Mouse (Mus musculus) retina, embryonic 14.5 days (tissue): ENCODE results near the gene Bmp6.

Experiments
- DNase-seq: peaks from one replicate; pipeline ENCODE4 v3.0.0-alpha.2; 2015; ENCODE audit warnings: low spot score

The Bmp6 gene

DNA sequence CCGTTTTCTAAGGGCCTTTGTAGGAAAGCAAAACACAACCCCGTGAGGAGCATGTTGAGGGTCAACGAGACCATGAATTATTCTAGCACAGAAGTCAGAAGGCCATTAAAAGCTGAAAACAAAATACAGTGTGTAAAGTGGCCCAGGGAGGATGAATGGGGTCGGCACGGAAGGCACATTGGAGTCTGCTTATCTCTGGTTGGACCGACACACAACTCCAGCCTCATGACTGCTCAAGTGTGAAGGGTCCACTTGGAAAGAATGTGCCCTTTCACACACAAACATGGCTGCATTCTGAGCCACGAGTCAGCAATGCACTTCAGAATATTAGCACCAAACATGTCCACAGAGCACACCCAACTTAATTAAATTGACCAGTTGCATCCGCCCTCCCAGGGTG is 84.8 kb downstream of the Bmp6 start:
- DNase-seq = no peak

DNA sequence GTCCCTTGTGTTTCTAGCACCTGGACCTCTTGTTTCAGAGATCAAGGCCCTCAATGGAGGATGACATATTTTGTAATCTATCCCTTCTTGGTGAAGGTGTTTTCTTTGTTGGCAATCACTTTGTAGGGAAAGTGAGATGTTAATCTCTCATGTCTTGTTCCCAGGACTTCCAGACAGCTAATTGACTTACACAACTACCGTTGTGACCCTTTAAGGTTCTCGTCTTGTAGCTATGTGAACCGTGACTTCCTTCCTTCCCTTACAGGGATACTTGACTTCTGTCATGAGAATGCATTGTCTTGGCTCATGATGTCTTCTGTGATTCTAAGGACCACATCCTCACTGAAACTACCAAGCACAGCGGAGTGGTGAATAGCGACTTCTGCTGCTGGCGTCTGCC is 85.2 kb downstream of the Bmp6 start:
- DNase-seq = no peak

DNA sequence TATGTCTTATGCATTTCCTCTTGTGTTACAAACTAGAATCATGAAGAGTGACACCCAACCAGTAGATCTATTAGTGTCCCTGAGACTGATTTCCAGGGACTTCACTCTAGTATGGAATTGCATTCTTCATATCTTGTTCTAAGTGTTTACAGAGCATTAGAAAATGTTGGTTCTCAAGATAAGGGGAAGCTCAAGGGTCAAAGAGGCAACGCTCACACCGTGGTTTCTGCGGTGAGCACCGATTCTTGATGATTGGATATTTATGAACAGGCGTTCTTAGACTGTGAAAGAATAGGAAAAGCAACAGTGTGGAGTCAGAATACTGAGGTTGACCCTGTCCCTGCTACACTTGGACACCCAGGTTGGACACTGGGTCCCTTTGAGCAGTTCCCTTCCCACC is 89.9 kb downstream of the Bmp6 start:
- DNase-seq = no peak

DNA sequence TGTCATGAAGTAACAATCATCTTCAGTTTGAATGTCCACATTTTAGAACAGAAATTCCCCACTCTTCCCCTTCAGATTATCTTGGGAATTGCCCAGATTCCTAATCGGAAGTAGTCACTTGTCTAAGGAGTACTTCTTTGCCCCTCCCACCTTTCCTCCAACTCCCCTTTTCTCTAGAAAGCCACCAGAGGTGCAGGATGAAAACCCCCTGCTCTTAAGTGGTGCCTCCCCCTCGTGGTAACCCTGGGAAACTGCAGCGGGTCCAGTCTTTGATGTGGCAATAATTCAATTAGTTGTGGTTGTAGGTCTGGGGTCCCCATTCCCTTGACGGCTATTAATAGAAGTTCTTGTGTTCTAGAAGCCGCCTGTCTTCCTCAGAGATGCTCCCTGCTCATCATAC is 93.0 kb downstream of the Bmp6 start:
- peak; percentile 67 for DNase-seq

DNA sequence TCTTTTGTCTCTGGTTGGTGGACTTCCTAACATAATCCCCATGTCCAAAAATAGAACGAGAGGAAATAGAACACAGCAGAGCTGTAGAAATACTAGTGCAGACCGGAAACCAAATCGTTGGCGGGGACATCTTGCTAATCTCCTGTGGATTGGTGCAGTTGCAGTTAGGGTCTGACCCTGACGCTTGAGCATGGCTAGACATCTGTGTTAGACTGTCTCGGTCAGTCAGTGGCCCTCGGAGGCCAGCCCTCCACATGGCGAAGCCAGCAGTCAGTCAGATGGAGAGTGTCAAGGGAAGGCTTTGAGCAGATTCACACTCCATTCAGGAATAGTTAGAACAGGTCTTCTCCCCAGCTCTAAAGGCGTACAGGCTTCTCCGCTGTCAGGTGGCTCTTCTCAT is 95.3 kb downstream of the Bmp6 start:
- DNase-seq = no peak

DNA sequence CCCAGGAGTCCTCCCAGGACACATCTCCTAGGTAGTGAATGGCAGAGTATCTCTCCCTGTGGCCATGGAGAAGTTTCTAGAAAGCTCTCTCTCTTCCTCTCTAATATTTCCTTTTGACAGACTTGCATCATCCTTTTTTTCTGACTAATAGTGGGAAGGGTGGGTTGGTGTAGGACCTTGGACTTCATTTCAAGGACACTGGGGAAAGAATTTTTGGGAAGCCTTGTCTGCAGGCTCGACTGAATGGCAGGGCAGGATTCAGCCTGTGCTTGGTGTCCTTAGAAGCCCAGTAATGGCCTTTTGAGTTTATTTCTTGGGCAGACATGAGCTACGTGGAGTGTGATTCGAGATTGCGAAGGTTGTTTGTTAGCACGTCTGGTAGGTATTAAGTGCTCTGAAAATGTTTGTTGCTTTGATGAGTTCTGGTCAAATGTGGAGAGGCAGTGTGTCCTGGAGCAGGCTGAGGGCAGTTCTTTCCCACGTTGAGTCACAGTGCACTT is 103.7 kb downstream of the Bmp6 start:
- no peak for DNase-seq

DNA sequence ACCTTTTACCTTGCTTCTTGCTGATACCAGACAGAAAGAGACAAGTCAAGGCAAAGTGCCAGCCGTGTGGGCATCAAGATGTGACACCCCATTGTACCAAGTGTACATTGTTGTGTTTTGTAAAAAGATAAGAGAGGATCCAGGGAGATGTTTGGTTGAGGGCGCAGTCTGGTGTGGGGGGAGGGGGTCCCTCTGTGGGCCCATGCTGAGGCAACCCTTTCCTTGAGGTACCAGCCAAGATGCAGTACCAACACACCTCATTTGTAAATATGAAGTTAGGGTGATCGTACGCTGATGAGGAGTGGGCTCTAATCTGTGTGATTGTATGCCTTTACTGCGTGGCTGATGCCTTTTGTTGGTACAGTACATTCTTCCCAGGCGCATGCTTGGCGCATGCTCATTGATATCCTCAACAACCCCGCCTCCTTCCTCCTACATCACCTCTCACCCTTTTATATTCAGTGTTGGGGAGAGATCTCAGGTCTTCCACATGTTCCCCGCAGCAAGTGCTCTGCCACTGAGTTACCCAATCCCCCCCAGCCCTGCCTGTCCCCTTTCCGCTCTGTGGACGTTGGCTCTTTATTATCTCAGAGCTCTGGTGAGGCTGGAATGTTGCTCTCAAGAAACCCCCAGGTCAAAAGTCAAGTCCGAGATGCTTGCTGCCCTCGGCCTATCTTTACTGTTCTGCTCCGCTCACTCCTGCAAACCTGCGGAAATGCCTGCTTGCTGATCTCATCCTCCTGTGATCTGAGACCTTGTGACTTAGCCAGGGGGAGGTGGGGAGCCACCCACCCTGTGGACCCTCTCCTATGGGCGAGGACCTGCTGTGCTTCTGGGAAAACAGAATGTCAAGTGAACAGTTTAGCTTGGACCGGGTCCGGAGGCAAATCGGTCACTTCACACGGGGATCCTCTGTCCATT is 105.4 kb downstream of the Bmp6 start:
- peak; percentile 6 for DNase-seq

DNA sequence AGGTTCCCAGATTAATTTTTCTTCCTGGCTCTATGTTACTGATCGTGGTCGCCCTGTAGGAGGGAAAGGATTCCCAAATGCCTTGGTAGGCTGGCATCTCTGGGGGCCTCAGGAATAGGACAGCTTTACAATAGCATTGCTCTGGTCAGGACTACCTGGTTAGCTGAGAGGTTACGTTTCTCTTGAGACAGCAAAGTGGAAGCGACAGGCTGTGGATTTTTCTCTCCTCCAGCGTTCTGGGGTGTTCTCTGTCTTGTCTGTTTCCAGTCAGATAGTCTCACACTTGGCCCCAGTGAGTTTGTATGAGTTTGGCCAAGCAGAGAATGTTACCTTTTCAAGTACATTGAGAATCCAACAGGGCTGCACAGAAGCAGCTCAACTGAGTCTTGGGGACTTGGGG is 106.5 kb downstream of the Bmp6 start:
- DNase-seq = no peak

DNA sequence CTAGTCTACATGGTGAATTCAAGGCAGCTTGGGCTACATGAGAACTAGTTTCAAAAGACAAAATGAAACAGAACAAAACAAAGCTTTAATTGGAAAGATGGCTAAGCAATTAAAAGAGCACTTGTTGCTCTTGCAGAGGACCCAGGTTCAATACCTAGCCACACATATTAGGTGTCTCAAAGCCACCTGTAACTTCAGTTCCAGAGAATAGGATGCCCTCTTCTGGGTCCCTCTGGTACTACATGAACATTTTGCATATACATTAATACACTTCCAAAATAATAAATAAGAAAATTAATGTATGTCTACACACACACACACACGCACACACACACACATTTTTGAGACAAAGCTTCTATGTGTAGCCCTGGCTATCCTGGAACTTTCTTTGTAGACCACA is 118.5 kb downstream of the Bmp6 start:
- peak; percentile 9 for DNase-seq

DNA sequence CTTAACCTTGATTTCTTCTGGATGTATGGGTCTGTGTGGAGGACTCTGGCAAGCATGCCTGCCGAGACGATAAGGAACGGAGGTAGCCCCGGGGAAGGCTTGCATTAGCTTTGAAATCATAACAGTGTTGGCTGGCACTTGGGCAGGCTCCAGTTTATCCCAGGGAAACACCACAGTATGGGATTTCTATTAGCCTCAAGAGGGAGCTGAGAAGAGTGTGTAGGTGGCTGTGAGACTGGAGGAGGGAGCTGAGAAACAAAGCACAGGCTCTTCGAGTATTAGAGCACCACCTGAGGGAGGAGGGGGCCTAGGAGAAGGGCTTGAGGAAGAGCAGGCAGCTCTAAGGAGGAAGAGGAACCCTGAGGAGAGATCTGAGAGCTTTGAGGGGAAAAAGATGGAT is 126.0 kb downstream of the Bmp6 start:
- no peak for DNase-seq

DNA sequence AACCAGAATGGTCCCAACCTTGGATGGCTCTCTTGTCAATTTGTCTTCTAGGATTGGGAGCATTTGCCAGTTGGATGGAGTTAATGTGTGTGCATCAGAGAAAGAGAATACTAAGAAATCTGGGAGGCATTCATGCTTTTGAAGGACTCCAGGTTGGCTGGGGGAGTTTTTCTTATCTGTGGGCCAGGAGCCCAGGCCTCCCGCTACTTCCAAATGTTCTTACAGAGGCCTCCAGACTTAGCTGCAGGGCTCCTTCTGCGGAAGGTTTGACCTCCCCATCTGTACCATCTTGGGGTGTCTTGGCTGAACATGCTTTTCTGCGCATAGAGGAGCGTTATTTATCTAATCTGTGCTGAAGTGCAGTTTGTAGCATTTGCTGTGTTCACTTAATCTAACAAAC is 127.7 kb downstream of the Bmp6 start:
- no peak for DNase-seq

DNA sequence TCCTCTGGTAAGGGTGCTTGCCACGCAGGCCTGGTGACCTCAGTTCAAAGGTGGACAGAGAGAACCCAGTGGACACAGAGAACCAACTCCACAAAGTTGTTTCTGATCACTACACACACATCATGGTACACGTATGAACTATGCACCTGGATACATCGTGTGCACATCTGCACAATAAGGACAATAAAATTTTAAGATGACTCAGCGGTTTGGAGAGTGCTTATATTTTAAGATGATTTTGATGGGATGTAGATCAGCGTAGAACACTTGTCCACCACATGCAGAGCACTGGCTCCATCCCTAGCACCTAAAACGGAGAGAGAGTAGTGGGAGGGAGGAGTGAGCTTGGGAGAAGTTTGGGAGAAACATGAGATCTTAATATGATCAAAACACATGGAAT is 128.6 kb downstream of the Bmp6 start:
- DNase-seq = no peak

DNA sequence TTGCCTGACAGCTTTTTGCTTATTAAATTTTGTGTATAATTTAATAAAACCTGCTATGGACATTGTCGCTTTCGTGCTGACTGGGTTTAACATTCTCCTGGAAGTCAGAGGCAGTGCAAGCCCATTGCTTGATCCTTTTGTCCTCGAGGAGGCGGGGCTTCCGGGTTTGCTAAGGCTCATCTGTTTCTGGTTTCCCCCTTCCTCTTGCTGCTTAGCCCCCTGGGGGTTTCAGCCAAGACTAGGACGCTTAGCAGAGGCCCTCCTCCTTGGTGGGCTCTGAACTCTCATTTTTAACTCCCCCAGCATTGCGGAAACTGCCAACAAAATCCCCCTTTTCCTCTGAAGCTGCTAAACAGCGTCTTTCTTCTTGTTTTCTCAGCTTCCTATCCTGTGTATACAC is 132.0 kb downstream of the Bmp6 start:
- DNase-seq = peak; percentile 11

DNA sequence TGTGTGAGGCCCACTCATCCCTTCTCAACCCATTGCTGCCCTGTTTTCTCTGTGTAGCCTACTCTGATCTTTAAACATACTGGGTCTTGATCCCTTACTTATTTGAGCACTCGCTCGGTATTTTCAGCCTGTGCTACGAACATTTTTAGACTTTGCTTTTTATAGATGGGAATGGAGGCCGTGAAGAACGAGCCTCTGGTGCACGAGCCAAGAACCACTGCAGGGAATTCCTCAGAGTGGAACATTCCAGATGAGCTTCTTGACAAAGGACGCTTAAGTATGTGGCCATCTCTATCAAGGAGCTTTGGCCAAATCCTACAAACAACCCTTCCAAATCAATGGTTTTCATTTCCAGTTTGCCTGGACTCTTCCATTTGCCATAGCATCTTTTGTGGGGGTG is 136.1 kb downstream of the Bmp6 start:
- no peak for DNase-seq

DNA sequence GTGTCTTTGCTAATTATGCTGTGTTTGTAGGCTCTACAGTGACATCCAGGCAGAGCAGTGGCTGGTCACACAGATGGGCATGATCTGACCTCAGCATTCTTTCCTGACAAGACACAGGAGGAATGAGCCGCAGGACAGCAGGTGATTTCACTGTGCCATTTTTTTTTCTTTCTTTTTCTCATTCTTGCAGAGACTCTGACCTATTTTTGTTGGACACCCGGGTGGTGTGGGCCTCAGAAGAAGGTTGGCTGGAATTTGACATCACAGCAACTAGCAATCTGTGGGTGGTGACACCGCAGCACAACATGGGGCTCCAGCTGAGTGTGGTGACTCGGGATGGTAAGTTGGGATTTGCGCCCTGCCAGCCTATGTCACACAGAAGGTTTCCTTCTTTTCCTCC is 139.8 kb downstream of the Bmp6 start:
- DNase-seq = no peak

DNA sequence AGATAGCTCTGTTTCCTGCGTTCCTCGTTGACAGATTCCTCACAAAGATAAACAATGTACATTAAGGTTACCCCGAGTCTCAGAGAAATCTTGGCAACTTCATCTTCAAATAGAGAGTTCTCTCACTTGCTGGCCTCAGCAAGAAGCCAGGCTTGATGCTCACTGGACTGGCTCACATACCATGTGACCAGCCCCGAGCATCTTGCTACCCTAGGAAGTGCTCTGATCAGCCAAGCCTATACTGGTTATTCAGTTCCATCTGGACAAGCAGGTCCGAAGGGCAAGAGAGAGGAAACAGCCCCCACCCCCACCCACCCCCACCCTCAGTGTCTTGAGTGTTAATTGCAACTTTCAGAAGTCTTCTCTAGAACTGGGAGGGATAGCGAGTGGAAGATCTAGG is 141.9 kb downstream of the Bmp6 start:
- no peak for DNase-seq

DNA sequence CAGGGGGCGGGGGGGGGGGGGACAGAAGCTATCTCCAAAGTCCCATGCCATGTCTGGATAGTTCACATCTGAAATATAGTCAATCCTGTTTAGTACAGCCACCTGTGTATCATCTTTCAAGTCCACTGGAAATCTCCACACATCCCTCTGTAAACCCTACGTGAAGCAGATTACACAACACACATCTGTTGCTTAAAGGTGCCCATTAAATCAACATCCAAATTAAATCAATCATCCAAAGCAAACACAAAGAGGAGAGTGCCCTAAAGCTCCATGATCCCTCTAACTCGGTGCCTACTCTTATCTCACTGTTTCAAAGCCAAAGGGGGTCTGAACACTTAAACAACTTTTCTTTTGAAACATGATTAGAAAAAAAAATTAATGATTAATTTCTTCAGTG is 151.8 kb downstream of the Bmp6 start:
- no peak for DNase-seq

DNA sequence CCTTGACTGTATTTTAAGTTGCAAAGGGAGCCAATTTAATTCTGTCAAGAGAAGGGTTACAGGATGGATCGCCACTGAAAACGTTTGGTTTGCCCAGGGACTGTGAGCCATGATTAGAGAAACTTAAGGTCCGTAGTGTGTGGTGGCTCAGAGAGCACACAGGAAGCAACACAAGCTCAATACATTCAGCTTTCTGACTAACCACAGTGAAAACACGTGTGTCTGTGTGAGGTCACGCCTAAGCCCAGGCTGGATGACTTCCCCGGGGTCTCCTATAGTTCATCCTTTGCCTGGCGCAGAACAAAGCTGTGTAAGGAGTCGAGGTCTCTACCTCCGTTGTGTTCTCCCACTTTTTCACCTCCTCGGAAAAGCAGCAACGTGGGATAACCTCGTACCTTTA is 156.4 kb downstream of the Bmp6 start:
- no peak for DNase-seq

DNA sequence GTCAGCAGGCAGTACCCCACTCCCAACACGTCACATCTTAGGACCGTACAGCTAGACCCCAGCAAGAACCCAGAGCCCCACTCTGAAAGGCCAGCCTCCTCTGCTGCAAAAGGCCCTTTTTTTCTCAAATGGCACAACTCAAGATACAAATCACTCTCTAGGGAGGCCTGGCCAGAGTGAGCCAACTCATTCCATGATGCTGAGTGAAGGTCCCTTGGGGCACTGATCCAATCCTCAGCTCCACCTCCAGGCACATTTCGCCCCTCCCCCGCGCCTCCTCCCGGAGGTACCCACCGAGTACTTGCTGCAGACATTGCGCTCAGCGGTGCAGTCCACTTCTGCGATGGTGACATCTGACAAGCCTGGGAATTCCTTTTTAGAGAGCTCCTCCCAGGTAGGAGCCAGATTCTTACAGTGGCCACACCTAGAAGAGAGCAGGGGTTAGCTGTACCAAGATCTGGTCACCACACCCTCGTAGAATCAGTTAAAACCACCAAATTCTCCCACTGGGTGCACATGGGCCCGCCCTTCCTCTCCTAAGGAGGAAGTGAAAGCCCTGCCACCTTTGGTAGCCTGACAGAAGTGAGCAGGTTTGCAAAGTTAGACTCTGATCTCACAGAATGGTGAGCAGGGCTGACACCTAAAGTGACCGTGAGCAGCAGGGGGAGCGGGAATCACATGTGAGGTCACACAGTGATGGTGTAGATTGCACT is 158.4 kb downstream of the Bmp6 start:
- peak; percentile 19 for DNase-seq

DNA sequence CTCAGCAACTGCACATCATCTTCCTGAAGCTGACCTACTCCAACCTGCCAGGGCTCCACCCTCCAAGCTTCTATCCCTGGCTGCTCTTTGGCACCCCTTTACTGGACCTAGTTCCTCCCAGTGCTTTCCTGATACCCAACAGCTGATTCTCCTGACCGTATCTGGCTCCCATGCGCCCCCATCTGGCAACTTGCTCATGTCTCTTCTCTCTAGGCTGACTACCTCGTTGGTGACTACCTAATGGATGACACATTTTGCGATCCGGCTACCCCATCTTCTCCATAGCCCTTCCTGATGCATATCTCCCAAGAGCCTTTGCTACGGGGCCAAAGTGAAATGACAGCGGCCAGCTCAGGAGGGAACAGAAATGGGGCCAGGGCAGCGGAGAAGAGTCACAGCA is 161.4 kb downstream of the Bmp6 start:
- DNase-seq = peak; percentile 57

DNA sequence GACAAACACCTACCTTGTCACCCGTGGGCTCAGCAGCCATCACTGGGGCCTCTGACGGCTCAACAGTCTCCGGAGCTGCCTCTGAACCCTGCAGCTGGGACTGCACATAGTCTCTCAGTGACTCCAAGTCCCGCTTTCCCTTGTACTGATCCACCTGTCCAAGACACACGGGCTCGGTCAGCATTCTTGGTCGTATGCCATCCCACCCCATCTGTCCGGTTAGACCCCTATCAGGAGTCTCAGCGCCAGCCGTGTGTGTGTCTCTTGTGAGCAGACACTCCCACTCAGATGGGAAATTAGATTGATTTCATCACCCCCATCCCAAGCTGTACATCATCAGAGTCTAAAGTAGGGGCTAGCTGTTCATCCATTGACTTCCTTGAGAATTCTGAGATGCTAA is 162.0 kb downstream of the Bmp6 start:
- no peak for DNase-seq

DNA sequence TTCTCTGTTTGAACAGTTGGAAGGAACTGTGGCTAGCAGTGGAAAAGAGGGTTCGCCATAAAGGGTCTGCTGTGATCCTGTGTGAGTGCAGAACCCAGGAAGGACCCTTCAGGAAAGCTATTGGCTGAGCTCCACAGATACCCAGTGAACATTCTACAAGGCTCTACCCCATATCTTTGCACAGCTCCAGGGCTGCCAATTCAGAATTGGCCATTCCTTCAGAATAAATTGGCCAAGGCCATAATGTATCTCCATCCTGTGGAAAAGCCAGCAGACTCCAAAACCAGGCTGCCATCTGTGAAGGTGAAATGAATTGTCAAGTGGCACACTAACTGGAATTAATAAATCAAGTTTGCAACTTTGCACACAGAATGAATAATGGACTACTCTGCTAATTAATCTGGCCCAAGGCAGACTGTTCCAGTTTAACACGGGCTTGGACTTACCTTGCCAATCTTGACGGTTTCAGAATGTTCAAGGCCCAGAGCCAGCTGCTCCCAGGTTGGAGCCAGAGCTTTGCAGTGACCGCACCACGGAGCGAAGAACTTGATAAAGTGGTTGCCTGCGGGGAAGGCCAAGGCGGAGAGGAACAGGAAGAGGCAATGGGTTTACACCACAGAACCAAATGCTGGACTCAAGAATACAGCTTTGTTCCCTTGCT is 164.9 kb downstream of the Bmp6 start:
- no peak for DNase-seq

DNA sequence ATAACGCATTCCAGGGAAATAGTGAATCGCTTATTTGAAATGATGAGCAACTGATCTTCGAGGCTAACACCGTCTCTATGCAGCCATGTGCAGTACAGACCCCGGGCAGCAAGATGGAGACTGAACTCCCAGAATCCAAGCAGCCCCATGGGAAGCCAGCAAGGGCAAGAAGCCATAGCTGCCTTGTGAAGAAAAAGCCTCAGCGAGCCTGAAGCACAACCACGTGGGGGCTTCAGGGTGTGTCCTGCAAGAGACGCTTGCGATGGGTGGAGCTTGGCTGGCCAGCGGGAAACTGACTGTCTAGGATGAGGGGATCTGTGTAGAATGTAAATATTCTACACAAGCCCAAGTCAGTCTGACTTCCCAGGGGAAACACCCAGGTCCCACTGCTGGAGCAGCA is 167.1 kb downstream of the Bmp6 start:
- no peak for DNase-seq
